Mouse (Mus musculus) bone marrow macrophage, adult 2 months (primary cell): Measurements from ENCODE around the gene Dis3.

Experiments
- CTCF ChIP-seq: IDR thresholded peaks from 2 replicates; pipeline ENCODE4 v1.5.1; 2012; ENCODE audit warnings: low read depth, mild to moderate bottlenecking, low read length, moderate library complexity
- POLR2A ChIP-seq: IDR thresholded peaks from 2 replicates; pipeline ENCODE4 v1.6.1; 2012; ENCODE audit warnings: mild to moderate bottlenecking, low read depth, low read length, borderline replicate concordance

DNA sequence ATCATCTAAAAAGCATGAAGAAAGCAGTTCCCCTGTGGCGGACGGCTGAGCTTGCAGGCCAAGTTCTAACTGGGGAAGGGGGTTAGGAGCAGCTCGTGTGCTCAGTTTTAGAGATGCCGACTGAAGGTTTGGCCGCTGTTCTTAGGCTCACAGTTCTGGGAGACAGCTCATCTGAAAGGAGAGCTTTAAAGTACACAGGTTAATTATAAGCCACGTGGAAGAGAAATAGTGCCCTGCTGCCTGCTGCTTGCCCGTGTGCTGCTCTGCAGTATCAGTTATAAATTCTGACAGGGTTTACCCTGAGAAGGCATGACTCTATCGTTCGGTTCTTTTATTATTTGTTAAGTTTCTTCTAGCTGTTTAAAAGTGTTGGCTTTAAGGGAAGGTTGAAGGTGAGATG is 36.2 kb upstream of the Dis3 start:
- TF ChIP-seq CTCF (no peak), POLR2A (no peak)
